Mouse (Mus musculus) testis, adult 2 months (tissue): Measurements from ENCODE around the gene Tbc1d1.

Experiments
- CTCF ChIP-seq: fragments of 200-500 bp; IDR thresholded peaks from 2 replicates; pipeline ENCODE4 v1.5.1; 2012; ENCODE audit warnings: low read depth, mild to moderate bottlenecking, inconsistent platforms, low read length, moderate library complexity; ENCODE audit not compliant: control insufficient read depth, insufficient read depth, insufficient replicate concordance
- POLR2A ChIP-seq: fragments of 200-500 bp; IDR thresholded peaks from 2 replicates; pipeline ENCODE4 v1.6.1; 2012; ENCODE audit warnings: low read depth, mild to moderate bottlenecking, inconsistent platforms, low read length, moderate library complexity; ENCODE audit not compliant: control insufficient read depth

GRCm38 (mm10) chr5:64206875-64207274 is 50.8 kb downstream of the Tbc1d1 start:
- TF ChIP-seq CTCF (no peak), POLR2A (no peak)
